Mouse (Mus musculus): ENCODE measurements around the gene Sin3b. TPM values are rescaled to one million over a fixed set of nuclear protein-coding genes. Genes with fewer than 3 reads are reported as not detected.
"Not testable (repeated sequence)": the region's sequence is repeated elsewhere in the genome, so short reads cannot be mapped to it uniquely, and the experiment has no call there.

Sin3b gene
- polyA plus RNA-seq (2015; fragmentation: Nextera tagmentation; extraction: Ambion mirVana) = 160 and 166 TPM in 2 replicates

GRCm38 (mm10) chr8:72722769-72723650 lies at the start of gene Sin3b:
TSS of gene Sin3b (plus strand) at chr8:72723285.
- Histone ChIP-seq H3K4me3 (ENCODE audit: low read length) (peak within 1 kb of the TSS; percentile 84), H3K4me2 (ENCODE audit: low read depth, low read length) (peak within 1 kb of the TSS; percentile 89), H3K9me3 (replicated peaks; ENCODE audit: control insufficient read depth, low read length) (no peaks in the 10 kb centered on the region), H3K4me1 (ENCODE audit: control insufficient read depth, insufficient read depth, low read length) (peaks cover 6% of the 10 kb centered on the region), H3K9ac (ENCODE audit: low read length) (peak within 1 kb of the TSS; percentile 95), H3K36me3 (ENCODE audit: control insufficient read depth, insufficient read depth) (peaks cover 29% of the 10 kb centered on the region), H3K27ac (ENCODE audit: low read length) (no peak within 1 kb of the TSS), H3K27me3 (ENCODE audit: control insufficient read depth, insufficient read depth, low read length) (no peaks in the 10 kb centered on the region)
- WGBS = 13% methylated on average over 56 of the region's 56 CpGs
- peak; percentile 97 for ATAC-seq (replicated peaks; ENCODE audit: extremely low read depth, insufficient read depth, low FRiP score)

GRCm38 (mm10) chr8:72674184-72674583 lies 48.9 kb upstream of the Sin3b start:
- H3K27ac ChIP-seq (ENCODE audit: low read length) = no peak overlapping the region
- H3K9me3 ChIP-seq (replicated peaks; ENCODE audit: control insufficient read depth, low read length) = no peaks in the 10 kb centered on the region
- 73% methylated on average over 2 of the region's 2 CpGs for WGBS
- no peaks in the 10 kb centered on the region for H3K27me3 ChIP-seq (ENCODE audit: control insufficient read depth, insufficient read depth, low read length)
- ATAC-seq (replicated peaks; ENCODE audit: extremely low read depth, insufficient read depth, low FRiP score) = no peak
- H3K36me3 ChIP-seq (ENCODE audit: control insufficient read depth, insufficient read depth) = no peaks in the 10 kb centered on the region
- H3K4me2 ChIP-seq (ENCODE audit: low read depth, low read length) = no peak overlapping the region
- H3K4me3 ChIP-seq (ENCODE audit: low read length) = no peak overlapping the region
- H3K9ac ChIP-seq (ENCODE audit: low read length) = no peak overlapping the region
- no peaks in the 10 kb centered on the region for H3K4me1 ChIP-seq (ENCODE audit: control insufficient read depth, insufficient read depth, low read length)

GRCm38 (mm10) chr8:72676436-72676835 lies 46.6 kb upstream of the Sin3b start:
- 50% methylated on average over 4 of the region's 4 CpGs for WGBS
- H3K4me2 ChIP-seq (ENCODE audit: low read depth, low read length) = no peak overlapping the region
- peak; percentile 49 for ATAC-seq (replicated peaks; ENCODE audit: extremely low read depth, insufficient read depth, low FRiP score)

GRCm38 (mm10) chr8:72676844-72677243 lies 46.2 kb upstream of the Sin3b start:
- H3K4me1 ChIP-seq (ENCODE audit: control insufficient read depth, insufficient read depth, low read length); H3K4me2 ChIP-seq (ENCODE audit: low read depth, low read length); H3K9ac ChIP-seq (ENCODE audit: low read length); H3K9me3 ChIP-seq (replicated peaks; ENCODE audit: control insufficient read depth, low read length); H3K36me3 ChIP-seq (ENCODE audit: control insufficient read depth, insufficient read depth); H3K27ac ChIP-seq (ENCODE audit: low read length); H3K27me3 ChIP-seq (ENCODE audit: control insufficient read depth, insufficient read depth, low read length); H3K4me3 ChIP-seq (ENCODE audit: low read length); ATAC-seq (replicated peaks; ENCODE audit: extremely low read depth, insufficient read depth, low FRiP score): not testable (repeated sequence)
- WGBS = 55% methylated on average over 2 of the region's 2 CpGs

More at GRCm38 (mm10) chr8:72676436-72676835, 46.6 kb upstream of the Sin3b start:
- Histone ChIP-seq H3K36me3 (ENCODE audit: control insufficient read depth, insufficient read depth) (no peaks in the 10 kb centered on the region), H3K4me1 (ENCODE audit: control insufficient read depth, insufficient read depth, low read length) (no peaks in the 10 kb centered on the region), H3K27me3 (ENCODE audit: control insufficient read depth, insufficient read depth, low read length) (no peaks in the 10 kb centered on the region), H3K9ac (ENCODE audit: low read length) (no peak overlapping the region), H3K4me3 (ENCODE audit: low read length) (no peak overlapping the region), H3K9me3 (replicated peaks; ENCODE audit: control insufficient read depth, low read length) (no peaks in the 10 kb centered on the region), H3K27ac (ENCODE audit: low read length) (no peak overlapping the region)

- H3K4me3 ChIP-seq (ENCODE audit: low read length) = no peak overlapping the region
- H3K4me2 ChIP-seq (ENCODE audit: low read depth, low read length) = no peak overlapping the region
- H3K27me3 ChIP-seq (ENCODE audit: control insufficient read depth, insufficient read depth, low read length) = no peaks in the 10 kb centered on the region
- WGBS = 43% methylated on average over 5 of the region's 5 CpGs
- H3K36me3 ChIP-seq (ENCODE audit: control insufficient read depth, insufficient read depth) = no peaks in the 10 kb centered on the region
- ATAC-seq (replicated peaks; ENCODE audit: extremely low read depth, insufficient read depth, low FRiP score) = no peak
- H3K9ac ChIP-seq (ENCODE audit: low read length) = no peak overlapping the region
- no peaks in the 10 kb centered on the region for H3K9me3 ChIP-seq (replicated peaks; ENCODE audit: control insufficient read depth, low read length)
- peak overlapping the region; percentile 49; the same call in 1 of the 2 replicates for H3K27ac ChIP-seq (ENCODE audit: low read length)
- no peaks in the 10 kb centered on the region for H3K4me1 ChIP-seq (ENCODE audit: control insufficient read depth, insufficient read depth, low read length)
Measured at GRCm38 (mm10) chr8:72677331-72677730, 45.8 kb upstream of the Sin3b start.

GRCm38 (mm10) chr8:72680133-72680532 lies 43.0 kb upstream of the Sin3b start:
- Histone ChIP-seq H3K4me2 (ENCODE audit: low read depth, low read length) (no peak overlapping the region), H3K27me3 (ENCODE audit: control insufficient read depth, insufficient read depth, low read length) (no peaks in the 10 kb centered on the region), H3K27ac (ENCODE audit: low read length) (no peak overlapping the region), H3K9ac (ENCODE audit: low read length) (no peak overlapping the region), H3K4me1 (ENCODE audit: control insufficient read depth, insufficient read depth, low read length) (no peaks in the 10 kb centered on the region), H3K4me3 (ENCODE audit: low read length) (no peak overlapping the region), H3K9me3 (replicated peaks; ENCODE audit: control insufficient read depth, low read length) (no peaks in the 10 kb centered on the region), H3K36me3 (ENCODE audit: control insufficient read depth, insufficient read depth) (no peaks in the 10 kb centered on the region)
- whole genome bisulfite sequencing = 7% methylated on average over 3 of the region's 3 CpGs
- ATAC-seq (replicated peaks; ENCODE audit: extremely low read depth, insufficient read depth, low FRiP score) = 0 out of 2 replicates have a peak, but pooled peaks have one; percentile 20

GRCm38 (mm10) chr8:72682051-72682687 lies 40.9 kb upstream of the Sin3b start:
- Histone ChIP-seq H3K4me1 (ENCODE audit: control insufficient read depth, insufficient read depth, low read length) (no peaks in the 10 kb centered on the region), H3K27ac (ENCODE audit: low read length) (no peak overlapping the region), H3K4me3 (ENCODE audit: low read length) (no peak overlapping the region), H3K27me3 (ENCODE audit: control insufficient read depth, insufficient read depth, low read length) (no peaks in the 10 kb centered on the region), H3K36me3 (ENCODE audit: control insufficient read depth, insufficient read depth) (no peaks in the 10 kb centered on the region), H3K4me2 (ENCODE audit: low read depth, low read length) (no peak overlapping the region), H3K9ac (ENCODE audit: low read length) (no peak overlapping the region), H3K9me3 (replicated peaks; ENCODE audit: control insufficient read depth, low read length) (no peaks in the 10 kb centered on the region)
- ATAC-seq (replicated peaks; ENCODE audit: extremely low read depth, insufficient read depth, low FRiP score) = no peak
- WGBS = 79% methylated on average over 4 of the region's 4 CpGs

GRCm38 (mm10) chr8:72683010-72683521 lies 40.0 kb upstream of the Sin3b start:
- H3K27ac ChIP-seq (ENCODE audit: low read length) = no peak overlapping the region
- no peaks in the 10 kb centered on the region for H3K4me1 ChIP-seq (ENCODE audit: control insufficient read depth, insufficient read depth, low read length)
- H3K9ac ChIP-seq (ENCODE audit: low read length) = no peak overlapping the region
- ATAC-seq (replicated peaks; ENCODE audit: extremely low read depth, insufficient read depth, low FRiP score) = peak; percentile 37; the same call in 1 of the 2 replicates
- H3K4me3 ChIP-seq (ENCODE audit: low read length) = no peak overlapping the region
- H3K9me3 ChIP-seq (replicated peaks; ENCODE audit: control insufficient read depth, low read length) = no peaks in the 10 kb centered on the region
- WGBS = 22% methylated on average over 2 of the region's 2 CpGs
- no peak overlapping the region for H3K4me2 ChIP-seq (ENCODE audit: low read depth, low read length)
- H3K27me3 ChIP-seq (ENCODE audit: control insufficient read depth, insufficient read depth, low read length) = no peaks in the 10 kb centered on the region
- no peaks in the 10 kb centered on the region for H3K36me3 ChIP-seq (ENCODE audit: control insufficient read depth, insufficient read depth)

All from heart, embryonic 16.5 days (tissue).